Mouse (Mus musculus): ENCODE results near the gene Msantd2.

The Msantd2 gene

DNA sequence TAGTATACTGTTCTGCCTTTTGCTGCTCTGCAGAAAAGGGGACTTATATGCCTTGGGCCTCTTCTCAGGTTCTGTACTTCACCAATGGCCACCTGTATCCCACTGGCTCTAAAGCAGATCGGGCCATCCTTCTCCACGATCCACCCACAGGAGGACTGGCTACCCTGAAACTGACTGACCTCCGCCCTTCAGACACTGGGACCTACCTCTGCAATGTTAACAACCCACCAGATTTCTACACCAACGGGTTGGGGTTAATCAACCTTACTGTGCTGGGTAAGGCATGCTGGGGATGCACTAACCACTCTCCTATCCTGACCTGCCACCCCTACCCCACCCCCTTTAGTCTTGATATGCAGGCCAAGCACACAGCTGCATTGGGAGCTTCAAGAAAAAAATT lies 51.1 kb downstream of the Msantd2 start:
- ATAC-seq (ENCODE audit: insufficient number of reproducible peaks, low FRiP score, low TSS enrichment), result no peak

DNA sequence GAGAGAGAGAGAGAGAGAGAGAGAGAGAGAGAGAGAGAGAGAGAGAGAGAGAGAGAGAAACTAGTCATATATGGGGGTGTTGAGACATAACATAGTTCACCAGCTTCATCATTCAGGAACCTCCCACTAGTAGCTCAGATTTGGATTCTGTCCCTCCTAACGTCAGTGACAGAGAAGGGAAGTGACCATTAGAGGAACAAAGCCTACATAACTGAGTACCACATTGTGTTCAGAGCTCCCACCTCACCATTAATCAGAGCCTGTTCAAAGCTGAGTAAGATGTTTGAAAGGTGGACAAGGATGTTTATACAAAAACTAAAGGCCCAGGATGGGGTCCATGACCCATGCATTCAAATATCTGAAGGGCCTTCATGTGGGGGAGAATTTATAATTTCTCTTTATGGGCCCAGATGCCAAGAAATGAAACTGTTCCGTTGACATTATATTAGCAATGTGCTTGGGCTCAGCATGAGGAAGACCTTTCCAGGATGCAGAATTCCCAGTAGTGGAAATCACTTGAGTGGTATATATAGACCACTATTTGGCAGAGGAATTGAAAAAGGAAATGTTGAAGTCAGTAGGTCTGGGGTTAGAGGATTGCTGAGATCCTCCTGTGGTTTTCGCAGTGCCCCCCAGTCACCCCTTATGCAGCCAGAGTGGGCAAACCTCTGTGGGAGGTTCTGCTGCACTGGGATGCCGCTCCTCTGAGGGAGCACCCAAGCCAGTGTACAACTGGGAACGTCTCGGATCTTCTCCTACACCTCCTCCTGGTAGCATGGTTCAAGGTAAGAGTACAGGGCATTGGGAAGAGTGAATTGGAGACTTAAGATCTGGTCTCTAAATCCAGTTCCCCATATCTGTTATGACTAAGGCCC lies 51.8 kb downstream of the Msantd2 start:
- ATAC-seq (ENCODE audit: insufficient number of reproducible peaks, low FRiP score, low TSS enrichment), result no peak

DNA sequence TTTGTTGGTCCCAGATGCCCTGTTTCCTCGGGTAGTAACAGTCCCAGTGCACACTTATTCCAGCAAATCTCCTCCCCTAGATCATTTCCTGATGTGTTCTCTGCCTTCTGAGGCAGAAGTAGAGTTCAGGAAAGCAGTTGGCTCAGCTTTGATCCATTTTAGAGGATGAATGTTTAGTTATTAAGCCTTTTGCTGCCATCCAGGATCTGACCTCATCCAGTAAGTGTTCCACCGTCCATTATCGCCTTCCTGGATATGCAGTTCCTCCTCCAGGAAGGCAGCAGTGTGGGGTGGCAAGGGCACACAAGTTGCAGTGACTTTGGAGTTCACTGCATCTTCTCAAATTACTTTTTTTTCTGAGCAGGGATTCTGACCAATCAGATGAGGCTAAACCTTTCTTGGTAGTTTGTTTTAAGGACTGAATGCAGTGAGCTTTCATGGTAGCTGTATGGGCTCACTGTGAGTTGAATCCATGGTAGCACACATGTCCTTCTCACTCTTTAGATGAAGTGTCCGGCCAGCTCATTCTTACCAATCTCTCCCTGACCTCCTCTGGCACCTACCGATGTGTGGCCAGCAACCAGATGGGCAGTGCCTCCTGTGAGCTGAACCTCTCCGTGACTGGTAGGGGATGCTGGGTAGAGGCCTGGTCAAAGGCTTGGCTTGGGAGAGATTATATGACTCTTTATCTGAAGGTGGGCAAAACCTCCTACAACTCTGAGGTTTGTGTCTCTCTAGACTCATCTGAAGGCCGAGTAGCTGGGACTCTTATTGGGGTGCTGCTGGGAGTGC lies 52.9 kb downstream of the Msantd2 start:
- ATAC-seq (ENCODE audit: insufficient number of reproducible peaks, low FRiP score, low TSS enrichment), result no peak

DNA sequence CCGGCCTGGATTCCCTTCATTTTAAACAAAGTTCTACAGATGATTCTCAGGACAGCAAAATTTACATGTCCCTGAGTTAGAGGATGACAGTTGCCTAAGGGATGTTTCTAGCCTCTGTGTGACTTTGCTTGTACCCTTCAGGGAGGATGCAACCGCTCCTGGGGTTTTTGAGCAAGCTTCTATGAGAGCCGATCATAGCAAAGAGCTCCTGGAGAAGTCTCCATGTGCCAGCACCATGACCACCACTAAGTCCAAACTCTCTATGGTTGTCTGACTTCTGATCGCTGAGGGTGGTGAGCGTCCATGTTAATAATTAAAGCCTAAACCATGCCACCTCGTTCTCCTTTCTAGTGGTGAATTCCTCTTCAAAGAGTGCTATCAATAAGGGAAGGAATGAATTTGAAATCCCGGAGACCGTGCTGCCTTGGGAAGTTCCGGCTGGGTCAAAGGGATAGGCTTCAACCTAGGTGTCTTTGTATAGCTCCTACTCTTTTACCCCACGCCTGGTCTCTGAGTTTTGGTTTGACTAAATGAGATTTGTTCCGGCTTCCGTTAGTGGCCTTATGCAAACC lies 54.8 kb downstream of the Msantd2 start:
- ATAC-seq (ENCODE audit: insufficient number of reproducible peaks, low FRiP score, low TSS enrichment), result no peak

DNA sequence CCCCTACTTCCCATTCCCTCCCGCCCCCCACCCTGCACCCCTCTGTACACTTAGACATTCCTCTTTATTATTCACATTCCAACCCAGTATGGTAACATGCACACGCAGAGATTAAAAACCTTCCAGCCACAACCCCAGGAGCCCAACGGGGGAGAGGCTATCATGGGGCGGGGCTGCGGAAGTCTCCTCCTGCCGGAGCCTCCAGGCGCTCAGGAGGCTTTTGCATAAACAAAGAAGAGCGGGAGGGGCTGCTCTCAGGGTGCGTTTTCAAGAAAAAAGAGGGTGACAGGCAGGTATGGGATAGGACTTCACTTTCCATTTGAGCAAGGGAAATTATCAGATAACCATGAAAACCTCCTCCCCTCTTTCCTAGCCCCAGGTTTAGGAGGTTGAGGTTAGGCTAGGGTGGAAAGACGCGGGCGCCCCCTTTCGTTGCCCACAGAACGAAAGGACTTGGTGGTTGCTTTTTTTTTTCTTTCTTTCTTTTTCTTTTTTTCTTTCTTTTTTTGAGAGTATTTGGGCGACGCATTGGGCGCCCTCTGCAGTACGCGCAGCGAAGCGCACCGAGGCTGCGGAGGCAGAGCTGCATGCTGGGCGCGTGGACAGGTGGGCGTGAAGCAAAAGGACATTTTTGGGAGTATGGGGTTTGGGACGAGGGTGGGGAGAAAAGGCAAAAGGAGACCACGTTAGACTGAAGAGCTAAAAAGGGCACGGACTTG lies 55.5 kb downstream of the Msantd2 start:
- peak; percentile 47; the same call in 1 of the 2 replicates for ATAC-seq (ENCODE audit: insufficient number of reproducible peaks, low FRiP score, low TSS enrichment)

DNA sequence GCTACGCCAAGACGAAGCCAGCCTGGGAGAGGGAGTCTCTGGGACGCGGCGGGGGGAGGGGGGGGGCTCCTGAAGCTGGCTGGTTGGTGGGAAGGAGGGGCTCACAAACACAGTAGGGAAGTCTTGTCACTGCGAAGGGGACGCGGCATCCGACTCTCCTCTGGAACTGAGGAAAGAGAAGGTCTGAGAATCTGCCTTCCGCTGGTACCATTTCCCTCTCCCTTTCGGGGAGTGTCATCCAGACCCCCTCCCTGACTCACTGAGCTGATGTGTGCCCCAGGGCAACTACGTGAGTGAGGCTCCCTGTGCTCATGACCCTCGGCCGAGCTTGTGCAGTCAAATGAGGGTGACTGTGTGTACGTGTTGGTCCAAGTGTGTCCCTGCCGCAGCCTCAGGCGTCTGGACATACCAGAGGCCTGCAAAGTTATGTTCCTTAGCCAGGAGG lies 56.1 kb downstream of the Msantd2 start:
- ATAC-seq (ENCODE audit: insufficient number of reproducible peaks, low FRiP score, low TSS enrichment), result 0 out of 2 replicates have a peak, but pooled peaks have one; percentile 26

DNA sequence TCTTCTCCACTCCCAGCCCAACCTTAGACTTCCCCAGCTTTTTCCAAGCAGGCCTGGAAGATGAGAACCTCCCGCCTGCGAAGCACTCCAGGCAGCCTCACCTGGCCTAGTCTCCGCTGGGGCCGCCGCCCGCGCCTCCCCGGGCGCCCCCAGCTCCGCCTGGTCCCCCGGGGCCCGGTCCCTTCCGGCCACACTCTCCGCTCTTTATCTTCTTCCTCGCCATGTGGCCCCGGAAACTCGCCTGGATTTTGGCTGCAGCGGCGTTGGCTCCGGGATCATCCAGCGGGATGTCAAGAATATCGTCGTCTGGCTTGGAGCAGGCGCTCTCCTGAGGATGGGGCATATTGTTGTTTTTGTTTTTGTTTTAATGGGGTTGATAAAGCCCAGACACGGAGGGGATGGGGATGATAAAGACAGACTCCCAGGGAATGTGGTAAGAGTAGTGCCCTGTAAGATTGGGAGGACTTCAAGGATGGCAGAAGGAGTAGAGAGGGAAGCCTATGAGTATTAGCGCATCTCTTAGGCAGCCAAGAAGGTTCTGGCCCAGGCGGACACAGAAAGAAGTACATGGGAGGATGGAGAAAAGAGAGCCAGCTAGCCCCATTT lies 56.8 kb downstream of the Msantd2 start:
- no peak for ATAC-seq (ENCODE audit: insufficient number of reproducible peaks, low FRiP score, low TSS enrichment)

DNA sequence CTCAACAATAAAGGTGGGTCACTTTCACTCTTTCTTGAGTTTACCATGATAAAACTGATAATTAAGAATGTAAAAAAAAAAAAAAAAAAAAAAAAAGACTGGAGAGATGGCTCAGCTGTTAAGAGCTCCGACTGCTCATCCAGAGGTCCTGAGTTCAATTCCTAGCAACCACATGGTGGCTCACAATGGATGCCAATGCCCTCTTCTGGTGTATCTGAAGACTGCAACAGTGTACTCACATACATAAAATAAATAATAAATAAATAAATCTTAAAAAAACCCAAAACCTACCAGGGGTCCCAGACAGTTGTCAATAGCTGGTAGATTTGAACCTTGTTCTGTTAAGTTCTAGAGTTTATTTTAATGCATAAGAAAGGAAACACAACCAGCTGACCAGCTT lies 57.8 kb downstream of the Msantd2 start:
- no peak for ATAC-seq (ENCODE audit: insufficient number of reproducible peaks, low FRiP score, low TSS enrichment)

DNA sequence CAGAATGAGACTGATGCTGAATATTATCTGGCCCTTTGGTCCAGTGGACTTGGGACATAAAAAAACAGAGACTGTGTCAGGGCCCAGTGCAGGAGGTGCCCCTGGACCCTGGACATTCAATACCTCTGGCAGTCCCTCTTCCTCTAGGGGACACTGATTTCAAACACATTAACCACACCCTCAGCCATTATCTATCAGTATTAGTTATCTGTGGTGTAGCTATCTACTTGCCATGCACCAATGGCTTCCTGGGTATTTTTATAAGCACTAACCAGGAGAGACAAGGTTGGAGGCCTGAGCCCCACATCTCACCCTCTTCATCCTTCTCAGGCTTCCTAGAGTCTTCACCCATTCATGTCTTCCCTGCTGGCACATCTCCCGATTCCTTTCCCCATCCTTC lies 61.3 kb downstream of the Msantd2 start:
- no peak for ATAC-seq (ENCODE audit: insufficient number of reproducible peaks, low FRiP score, low TSS enrichment)

DNA sequence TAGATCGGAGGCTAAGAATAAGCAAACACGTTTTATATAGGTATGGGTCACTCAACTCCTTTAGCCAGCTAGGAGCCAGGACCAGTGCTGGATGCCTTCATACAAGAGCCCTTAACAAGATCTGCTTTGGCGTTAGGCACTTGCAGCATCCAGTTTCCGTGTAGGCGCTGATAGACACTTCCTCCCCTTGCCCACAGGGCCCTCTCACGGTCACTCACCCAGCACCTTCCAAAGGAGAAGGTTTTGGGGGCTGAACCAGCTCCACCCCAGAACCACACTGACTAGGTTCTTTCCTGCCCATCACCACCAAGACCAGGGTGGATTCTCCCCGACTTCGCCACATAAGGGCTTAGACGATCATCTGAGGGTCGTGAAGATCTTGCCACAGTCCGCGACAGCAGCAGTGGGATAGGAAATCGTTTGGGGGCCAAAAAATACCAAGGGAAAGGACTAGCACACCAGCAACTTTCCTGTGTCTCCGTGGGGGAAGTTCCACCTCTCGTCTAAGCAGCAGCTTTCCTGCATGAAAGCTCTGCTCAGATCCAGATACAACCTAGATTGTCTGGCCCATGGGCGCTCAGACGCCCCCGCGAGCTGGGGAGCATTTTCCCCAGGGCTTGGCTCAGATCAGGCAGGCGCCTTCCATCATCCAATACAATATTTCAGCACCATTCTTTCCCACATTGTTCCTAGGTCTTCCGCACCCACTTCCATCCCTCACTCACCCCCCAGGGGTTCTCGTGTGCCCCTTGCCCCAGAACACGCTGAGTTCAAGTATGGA lies 62.8 kb downstream of the Msantd2 start:
- ATAC-seq (ENCODE audit: insufficient number of reproducible peaks, low FRiP score, low TSS enrichment), result no peak

DNA sequence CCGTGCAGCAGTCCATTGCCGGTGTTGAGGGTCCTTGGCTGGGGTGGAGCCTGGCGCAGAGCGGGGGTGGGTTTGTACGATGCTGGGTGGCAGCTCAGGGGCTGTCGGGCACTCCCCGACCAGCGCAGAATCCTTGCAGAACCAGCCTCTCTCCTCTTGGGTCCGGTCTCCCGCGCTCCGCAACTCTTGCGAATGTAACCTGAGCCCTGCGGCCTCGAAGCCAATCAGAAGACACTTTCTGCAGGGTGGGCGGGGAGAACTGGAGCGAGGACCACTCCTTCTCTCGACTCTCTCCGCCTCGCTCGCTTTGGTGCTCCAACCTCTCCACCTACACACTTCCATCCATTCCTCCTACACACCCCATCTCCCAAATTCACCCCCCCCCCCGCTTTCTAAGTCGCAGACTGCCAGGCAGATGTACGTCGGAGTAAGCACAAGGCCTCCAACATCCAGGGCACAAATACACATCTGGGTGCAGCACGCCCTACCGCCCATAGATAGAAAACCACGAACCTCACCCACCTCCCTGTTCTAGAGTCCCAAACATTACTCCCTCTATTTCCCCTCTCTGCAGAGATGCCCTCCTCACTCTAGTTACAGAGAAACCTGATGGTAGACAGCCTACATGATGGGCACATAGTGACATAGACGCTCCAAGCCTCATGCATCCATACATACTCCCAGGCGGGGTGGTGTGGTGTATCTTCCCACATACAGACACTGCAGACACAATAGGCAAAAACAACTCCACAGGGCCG lies 63.6 kb downstream of the Msantd2 start, which contains the start of gene Nrgn:
Gene Nrgn (minus strand): TSS at position 369 of the 758 bp plus-strand sequence.
- no peak for ATAC-seq (ENCODE audit: insufficient number of reproducible peaks, low FRiP score, low TSS enrichment)

DNA sequence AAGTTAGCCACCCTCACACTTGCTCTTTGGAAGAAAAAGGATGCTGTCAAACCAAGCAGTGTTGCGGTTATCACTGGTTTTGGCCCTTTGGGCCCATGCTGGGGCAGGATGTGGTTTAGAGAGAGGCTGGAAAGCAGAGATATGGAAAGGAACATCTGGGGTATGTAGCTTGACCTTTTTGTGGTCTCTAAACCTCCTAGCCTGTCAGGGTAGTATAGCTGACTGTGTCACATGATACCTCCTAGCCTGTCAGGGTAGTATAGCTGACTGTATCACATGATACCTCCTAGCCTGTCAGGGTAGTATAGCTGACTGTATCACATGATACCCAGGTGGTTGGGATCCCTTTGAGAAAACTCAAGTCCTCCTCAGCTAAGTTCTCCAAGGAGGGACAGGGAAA lies 65.2 kb downstream of the Msantd2 start:
- ATAC-seq (ENCODE audit: insufficient number of reproducible peaks, low FRiP score, low TSS enrichment), result no peak

DNA sequence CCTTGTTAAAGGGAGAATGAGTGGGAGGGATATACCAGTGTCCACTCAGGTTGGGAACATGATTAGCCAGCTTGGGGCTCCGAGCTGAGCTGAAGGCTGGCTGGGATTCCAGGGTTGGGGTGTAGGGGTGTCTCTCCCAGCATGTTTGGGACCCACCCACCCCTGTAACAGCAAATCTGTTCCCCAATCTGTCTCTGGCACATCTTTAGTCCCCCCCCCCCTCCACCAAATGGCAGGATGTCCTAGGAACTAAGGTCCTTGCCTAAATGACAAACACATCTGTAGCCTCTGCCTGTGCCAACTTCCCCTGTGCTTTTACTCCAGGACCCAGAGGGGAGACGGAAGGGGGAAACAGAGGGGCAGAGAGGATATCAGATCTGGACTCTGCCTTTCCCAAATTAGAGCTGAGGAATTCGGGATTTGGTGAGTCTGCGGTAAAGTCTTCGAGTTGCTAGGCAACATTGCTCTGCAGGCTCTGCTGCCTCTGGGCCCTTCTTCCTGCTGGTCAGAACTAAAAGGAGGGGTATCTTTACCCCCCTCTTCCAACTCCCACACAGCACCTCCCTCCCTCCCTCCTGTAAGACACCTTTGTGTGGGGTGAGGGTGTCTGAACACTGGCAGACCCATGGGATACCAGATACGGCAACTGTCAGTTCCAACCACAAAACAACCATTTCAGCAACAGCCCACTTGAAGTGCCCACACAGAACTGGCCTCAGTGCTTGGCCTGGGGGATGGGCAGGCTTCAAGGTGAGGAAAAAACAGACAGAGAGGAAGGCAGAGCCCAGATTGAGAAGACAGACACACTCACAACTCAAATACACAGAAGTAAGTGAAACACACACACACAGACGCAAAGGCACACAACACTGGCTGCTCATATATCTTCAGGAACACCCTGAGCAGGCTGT lies 66.0 kb downstream of the Msantd2 start, which contains the start of gene Siae:
Gene Siae (plus strand): TSS at position 861 of the 911 bp plus-strand sequence.
- no peak for ATAC-seq (ENCODE audit: insufficient number of reproducible peaks, low FRiP score, low TSS enrichment)

DNA sequence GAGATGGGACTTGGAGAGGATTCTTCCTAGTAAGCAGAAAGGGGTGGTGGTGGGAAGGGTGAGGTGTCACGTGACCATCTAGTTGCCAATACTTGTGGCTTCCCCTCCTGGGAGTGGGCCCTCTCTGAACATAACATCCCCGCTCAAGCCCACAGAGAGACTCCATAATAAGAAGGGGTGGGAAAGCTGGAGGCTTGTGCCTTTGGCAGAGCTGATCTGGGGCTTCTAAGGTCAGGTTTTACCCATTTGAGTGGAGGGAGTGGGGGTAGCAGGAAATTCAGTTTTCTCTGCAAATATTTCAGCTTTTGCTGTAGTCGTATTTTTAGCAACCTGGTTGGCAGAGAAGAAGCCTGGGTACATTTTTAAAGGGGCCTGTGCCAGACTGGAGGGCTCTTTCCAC lies 67.2 kb downstream of the Msantd2 start:
- ATAC-seq (ENCODE audit: insufficient number of reproducible peaks, low FRiP score, low TSS enrichment), result no peak

DNA sequence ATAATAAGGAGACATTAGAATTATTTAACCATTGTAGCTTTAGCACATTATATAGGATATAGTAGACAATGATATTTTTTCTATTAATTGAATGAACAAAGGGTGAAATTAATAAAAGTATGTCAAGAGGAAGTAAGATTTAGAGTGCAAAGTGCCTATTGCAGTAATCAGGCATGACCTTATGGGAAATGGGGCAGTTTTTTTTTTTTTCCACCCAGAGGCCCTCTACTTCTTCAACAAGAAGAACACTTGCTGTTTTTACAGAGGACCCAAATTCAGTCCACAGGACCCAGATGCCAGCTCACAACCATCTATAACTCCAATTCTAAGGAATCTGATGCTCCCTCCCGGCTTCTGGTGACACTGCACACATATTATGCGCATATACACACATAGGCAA lies 71.5 kb downstream of the Msantd2 start:
- ATAC-seq (ENCODE audit: insufficient number of reproducible peaks, low FRiP score, low TSS enrichment), result no peak

DNA sequence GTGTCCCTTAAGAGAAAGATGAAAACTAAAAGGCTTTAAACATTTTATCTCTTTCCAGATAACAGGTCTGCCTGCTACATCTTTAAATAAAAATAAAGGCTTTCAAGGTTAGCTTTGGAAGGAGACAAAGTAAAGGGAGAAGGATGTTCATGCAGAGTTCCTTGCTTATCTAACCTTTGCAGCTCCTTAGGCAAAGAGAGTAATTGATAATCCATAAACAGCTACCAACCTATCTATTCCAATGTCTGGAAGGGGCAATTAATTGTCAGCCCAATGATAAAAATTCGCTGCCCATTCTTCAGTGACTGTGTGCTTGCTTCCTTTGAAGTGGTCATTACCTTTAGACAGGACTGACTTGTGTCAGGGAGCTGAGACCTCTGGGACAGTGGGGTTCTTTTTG lies 74.7 kb downstream of the Msantd2 start:
- no peak for ATAC-seq (ENCODE audit: insufficient number of reproducible peaks, low FRiP score, low TSS enrichment)

DNA sequence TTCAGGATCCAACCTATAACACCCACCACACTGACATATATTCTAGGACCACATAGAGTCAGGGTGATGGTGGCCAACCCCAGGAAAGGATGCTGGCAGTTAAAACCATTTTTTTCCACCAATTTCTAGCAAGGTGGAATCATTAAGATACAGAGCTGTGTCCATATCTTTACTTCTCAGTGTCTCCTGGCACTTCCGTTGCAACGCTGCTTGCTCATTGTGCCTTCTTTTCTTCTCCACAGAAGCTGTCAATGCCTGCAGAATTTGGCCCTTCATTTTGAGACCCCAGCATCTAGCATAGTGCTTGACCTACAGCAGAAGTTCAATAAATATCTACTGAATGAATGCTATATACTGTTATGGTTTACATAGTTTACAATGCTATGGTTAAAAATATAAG lies 77.9 kb downstream of the Msantd2 start:
- no peak for ATAC-seq (ENCODE audit: insufficient number of reproducible peaks, low FRiP score, low TSS enrichment)
